Mouse (Mus musculus): ENCODE data around the gene Gm49510.

Gm49510 gene

GRCm38 (mm10) chr15:78946232-78946631, 46.8 kb downstream of the Gm49510 start:
- DNase-seq (ENCODE audit: low spot score): no peak

GRCm38 (mm10) chr15:78947657-78948056, 48.2 kb downstream of the Gm49510 start, which contains the start of gene Triobp:
Gene Triobp (plus strand): TSS chr15:78947724.
- peak; percentile 85 for DNase-seq (ENCODE audit: low spot score)

- no peak for DNase-seq (ENCODE audit: low spot score)
Measured at GRCm38 (mm10) chr15:78948152-78948725, 48.8 kb downstream of the Gm49510 start.

GRCm38 (mm10) chr15:78948883-78949282, 49.4 kb downstream of the Gm49510 start:
- no peak for DNase-seq (ENCODE audit: low spot score)

- DNase-seq (ENCODE audit: low spot score): no peak
Measured at GRCm38 (mm10) chr15:78955663-78956062, 56.2 kb downstream of the Gm49510 start.

GRCm38 (mm10) chr15:78956351-78956750, 56.9 kb downstream of the Gm49510 start:
- DNase-seq (ENCODE audit: low spot score): peak; percentile 37

GRCm38 (mm10) chr15:78957021-78957420, 57.6 kb downstream of the Gm49510 start:
- no peak for DNase-seq (ENCODE audit: low spot score)

- no peak for DNase-seq (ENCODE audit: low spot score)
Measured at GRCm38 (mm10) chr15:78959537-78959936, 60.1 kb downstream of the Gm49510 start.

GRCm38 (mm10) chr15:78960088-78960487, 60.6 kb downstream of the Gm49510 start:
- peak; percentile 83 for DNase-seq (ENCODE audit: low spot score)

GRCm38 (mm10) chr15:78962885-78963284, 63.4 kb downstream of the Gm49510 start:
- peak; percentile 75 for DNase-seq (ENCODE audit: low spot score)
